Mouse (Mus musculus) urinary bladder, postnatal 25 days (tissue): ENCODE results near the gene Rpl3.

Experiments used
- DNase-seq: peaks from one replicate; pipeline ENCODE4 v3.0.0; 2022; ENCODE audit warnings: low spot score

Rpl3 gene

DNA sequence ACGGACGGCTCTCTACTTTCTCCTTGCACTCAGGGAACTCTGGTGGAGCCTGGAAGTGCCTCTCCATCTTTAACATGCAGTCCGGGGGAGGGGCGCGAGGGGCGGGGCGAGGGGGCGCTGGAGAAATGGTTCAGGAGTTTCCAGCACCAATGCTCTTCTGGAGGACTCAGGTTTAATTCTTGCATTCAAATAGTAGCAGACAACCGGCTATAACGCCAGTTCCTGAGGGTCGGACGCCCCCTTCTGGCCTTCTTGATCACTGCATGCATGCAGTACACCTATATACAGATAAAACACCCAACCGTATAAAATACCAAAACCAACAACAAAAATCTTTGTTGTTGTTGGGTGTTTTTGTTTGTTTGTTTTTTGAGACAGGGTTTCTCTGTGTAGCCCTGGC lies 26.3 kb downstream of the Rpl3 start:
- no peak for DNase-seq

DNA sequence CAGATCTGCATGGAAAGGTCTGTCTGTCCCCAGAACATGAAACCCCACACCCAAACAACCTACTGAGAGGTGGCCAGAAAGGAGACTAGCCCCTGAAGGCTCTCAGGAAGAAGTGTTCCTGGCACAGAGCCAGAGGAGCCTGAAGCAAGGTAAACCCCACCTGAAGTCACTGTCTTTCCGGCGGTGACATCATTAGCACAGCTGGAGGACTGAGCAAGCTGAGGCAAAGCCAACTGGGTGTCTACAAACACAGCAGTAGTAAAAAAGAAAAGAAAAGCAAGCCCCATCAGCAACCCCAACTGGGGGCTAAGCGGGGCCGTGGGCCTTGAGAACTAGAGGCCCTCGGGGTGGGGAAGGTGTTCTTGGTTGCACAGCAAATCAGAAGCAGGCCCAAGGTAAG lies 26.7 kb downstream of the Rpl3 start:
- no peak for DNase-seq

DNA sequence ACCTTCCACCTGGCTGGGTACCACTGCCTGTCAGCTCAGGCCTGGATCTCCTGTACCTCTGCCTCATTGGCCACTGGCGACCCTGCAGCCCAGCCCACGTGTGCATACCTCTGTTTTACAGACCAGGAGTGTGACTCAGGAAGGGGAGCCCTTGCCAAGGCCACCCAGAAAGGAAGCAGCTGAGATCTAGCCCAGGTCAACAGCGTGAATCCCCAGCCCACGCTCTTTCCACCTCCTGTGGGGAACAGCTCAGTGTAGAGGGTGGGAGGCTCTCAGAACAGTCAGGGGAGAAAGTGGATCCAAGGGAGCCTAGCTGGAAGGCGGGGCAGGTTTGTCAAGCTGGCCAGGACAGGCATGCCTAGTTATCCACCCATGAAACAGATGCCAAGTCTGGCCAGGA lies 28.8 kb downstream of the Rpl3 start:
- no peak for DNase-seq

DNA sequence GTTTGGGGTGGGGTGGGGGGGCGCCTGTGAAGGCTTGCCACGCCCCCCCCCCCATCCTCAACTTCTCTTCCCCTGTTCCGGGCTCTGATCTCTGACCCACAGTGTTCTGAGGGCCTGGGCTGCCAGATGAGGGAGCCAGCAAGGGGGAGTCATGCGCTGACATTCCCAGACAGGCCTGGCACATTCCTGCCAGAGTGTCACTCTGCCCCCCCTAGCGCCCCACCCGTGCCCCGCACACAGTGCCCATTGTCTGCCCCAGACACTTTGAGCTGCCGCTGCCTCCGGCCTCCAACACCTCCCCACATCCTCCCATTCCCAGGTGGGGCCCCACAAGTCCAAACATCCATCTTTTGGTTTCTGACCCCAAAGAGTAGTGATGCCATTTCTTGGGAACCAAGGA lies 29.3 kb downstream of the Rpl3 start:
- DNase-seq: no peak

DNA sequence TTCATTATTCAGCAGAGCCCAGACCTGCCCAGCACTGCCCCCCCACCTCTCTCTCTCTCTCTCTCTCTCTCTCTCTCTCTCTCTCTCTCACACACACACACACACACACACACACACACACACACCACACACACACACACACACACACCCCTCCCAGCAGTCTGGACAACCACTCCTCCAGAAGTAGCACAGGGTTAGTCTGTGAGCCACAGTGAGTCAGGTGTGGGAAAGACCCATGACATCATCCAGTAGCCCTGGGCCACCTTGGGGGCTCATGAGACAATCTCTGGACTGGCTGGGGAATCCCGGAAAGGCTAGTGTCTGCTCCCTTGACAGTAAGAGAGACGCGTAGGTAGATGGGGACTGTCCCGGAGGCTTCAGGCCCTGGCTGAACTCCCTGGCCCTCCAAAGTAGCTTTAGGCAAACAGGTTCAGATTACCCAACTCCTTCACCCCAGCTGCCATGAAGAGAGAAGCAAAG lies 30.6 kb downstream of the Rpl3 start:
- no peak for DNase-seq

DNA sequence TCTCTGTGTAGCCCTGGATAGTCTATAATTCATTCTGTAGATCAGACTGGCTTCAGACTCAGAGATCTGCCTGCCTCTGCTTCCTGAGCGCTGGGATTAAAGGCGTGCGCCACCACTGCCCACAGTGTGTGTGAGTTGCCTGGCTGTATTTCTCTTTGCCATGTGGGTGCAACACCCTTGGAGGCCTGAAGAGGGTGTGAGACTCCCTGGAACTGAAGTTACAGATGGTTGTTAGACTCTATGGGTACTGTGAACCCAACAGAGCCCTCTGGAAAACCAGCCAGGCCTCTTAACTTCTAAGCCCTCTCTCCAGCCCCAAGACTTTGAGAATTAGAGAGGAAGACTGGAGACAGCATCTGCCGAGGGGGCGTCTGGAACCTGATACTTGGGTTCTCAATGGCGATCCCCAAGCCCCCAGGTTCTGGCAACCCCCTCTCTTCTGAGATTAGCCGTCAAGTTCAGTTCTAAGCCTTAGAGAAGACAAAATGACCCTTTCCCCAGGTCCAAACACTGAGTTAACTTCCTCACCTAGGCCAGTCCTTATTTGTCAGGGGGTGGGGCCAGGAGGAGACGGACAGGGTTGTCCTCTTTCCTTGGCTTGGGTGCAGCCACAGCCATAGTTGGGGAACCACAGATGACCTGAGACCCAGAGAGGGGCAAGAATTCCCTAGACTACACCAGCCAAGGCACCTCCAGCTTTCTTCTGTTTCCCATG lies 31.2 kb downstream of the Rpl3 start:
- no peak for DNase-seq

DNA sequence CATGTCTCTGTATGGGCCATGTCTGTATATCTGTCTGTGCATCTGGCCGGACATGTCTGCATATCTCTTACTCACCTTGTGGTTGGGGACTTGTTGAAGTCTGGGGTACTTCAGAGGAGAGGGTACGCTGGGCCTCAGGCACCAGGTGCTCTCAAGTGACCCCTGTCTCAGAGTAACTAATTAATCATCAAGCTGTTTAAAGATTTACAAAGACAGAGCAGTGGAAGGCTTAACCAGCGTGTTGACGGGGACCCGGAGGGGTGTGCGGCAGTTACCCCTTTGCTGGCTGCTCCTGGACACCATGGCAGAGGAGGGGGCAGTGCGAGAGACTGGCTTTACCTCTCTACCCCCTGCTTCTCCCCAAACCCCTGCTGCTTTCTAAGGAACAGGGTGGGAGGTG lies 32.1 kb downstream of the Rpl3 start:
- no peak for DNase-seq

DNA sequence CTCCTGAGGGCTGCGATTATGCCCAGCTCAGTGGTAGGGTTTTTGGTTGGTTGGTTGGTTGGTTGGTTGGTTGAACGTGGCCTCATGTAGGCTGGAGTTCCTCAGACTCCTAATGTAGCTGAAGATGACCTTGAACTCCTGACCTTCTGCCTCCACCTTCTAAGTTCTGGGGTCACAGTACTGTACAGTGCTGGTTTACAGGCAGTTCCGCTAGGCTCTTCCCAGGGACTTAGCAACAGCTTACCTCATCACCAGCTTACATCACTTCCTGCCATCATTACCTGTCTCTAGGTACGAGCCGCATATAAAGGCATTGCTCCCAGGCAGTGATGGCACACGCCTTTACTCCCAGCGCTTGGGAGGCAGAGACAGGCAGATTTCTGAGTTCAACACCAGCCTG lies 33.5 kb downstream of the Rpl3 start:
- DNase-seq: no peak

DNA sequence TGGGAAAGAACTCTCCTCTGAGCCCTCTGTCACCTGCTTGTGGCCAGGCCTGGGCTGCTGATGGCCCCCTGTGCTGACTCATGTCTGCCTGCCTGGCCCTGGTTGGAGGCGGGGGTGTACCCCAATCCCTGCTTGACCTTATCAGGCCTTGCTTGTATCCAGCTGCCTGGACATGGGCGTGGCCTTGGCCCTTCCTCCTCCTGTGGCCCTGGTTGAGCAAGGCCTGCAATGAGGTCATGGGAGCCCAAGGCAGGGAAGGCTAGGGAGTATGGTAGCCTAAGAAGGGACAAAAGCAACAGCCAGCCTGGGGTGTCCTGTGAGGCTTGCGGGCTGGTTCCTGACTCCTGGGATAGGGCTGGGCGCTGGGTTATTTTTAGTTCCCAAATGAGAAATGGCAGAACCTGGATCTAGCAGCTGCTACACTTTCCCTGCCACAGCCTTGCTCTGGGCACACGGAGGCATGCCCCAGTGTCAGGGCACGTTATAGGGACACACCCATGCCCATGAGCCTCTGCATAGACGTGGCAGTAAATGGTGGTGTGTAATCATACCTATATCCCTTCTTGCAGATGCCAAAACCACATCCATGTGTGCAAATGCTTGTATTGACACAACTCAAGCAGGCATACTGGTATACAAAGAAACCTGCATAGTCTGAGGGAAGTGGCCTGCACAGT lies 37.5 kb downstream of the Rpl3 start:
- peak; percentile 29 for DNase-seq

DNA sequence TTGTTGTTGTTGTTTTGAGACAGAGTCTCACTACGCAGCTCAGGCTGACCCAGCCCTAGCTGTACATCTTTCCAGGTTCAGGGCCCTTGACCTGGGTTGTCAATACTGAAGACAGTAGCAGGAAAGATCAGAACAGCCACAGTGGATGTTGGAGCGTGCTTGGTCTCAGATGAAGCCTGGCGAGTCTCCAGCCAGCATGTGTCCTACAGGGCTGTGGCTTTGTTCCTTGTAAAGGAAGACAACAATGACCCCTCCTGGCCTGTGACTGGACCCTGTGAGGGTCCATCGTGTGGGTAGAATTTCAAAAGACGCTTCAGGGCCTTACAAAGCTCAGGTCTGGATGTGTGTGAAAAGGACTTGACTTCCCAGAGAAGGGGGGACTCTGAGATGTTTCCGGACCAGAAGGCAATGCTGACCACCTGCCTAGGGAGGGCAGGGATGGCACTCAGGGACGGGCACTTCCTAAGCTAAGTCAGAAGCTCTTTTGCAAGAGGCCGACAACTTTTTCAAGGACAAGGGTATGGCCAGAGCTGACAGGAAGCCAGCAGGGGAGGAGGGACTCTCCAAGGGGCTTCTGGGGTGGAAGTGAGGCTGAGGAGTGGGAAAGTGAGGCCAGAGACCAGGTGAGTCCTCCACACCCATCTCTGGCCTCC lies 38.2 kb downstream of the Rpl3 start:
- no peak for DNase-seq

DNA sequence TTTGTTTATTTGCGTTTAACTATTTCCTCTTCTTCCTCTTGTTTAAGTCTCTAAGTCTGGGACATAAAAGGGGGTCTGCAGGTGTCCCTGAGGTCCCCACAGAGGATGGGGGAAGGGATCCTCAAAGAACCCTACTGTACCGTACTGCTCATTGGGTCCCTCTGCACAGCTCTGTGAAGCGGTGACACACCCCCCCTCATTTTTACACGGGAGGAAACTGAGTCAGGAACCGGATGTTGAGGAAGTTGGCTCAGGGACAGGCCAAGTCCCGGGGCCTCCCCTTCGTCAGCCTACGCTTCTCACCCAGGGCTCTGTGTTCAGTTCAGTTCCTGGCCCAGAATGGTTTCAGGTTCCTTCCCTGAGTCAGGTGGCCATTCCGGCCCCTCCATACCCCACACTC lies 39.9 kb downstream of the Rpl3 start:
- DNase-seq: no peak

DNA sequence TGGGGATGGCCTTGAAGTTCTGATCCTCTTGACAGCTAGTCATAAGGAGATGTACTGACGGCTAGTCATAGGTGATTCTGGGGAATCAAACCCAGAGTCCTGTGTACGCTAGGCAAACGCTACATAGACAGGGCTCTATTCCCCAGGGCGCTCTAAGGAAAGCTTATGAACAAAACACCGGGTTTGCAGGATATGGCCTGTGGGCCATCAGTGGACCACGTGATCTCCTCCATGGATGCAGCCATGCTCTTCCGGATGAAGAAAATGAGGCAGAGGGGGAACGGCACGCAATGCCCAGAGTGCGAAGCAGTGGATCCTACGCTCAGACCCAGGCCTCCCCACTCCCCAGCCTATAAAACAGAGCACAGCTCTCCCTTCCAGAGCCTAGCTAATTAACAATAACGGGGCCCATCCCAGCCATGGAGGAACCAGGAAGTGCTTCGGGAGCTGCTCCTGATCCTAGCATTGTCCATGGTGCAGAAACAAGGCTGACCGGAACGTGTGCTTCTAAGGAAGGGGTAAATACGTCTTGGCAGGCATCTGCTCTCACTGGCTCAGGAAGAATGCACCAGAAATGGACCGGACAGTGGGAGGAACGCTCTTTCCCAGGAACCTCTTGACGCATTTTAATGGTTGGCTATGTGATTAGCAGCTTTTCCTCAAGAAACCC lies 40.4 kb downstream of the Rpl3 start:
- no peak for DNase-seq

DNA sequence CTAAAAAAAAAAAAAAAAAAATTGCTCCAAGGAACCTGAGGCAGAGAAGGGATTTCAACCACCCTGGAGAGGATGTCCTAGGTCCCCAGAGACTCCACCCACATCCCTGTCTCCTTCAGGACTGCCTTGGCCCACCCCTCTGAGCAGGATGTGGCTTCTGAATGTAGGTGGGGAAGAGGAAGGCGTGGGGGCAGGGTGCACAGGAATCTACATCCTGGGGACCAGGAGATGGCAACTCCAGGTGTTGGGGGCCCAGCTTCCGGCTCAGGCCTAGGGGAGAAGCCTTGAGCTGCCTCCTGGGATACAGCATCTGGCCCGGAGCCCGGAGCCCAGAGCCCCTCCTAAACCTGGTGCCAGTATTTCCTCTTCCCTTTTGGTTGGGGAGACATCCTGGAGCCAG lies 41.6 kb downstream of the Rpl3 start:
- no peak for DNase-seq

DNA sequence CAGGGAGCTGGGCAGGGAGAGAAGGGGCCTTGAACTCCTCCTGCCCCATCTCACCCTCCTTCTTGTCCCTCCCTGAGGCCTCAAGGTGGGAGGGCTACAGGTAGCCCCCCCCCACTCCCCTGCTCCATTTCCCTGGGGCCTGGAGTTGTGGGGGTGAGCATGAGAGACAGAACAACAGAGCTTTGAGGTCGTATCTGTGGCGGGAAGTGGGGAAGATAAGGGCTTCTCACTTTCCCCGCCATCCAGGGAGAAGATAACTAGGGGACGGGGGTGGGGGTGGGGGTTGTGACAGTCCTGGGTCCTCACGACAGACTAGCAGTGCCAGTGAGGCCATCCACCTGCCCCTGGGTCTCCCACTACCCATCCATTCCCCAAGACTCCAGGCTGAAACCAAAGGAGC lies 43.7 kb downstream of the Rpl3 start:
- DNase-seq: no peak

DNA sequence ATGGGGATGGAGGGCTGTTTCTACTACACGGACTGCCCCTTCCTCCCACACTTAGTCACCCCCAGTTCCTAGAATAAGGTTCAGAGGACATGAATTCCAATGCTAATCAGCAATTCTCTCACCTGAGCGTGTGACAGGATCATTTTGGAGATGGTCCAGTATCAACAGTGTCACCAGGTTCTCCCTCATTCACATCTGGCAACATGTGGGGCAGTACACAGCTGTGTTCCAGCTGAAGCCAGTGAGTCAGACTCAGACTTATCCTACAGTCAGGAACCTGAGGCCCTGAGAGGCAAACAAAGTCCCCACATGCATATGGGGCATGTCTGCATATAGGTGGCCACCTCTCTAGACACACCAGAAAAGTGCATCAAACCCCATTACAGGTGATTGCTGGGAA lies 44.4 kb downstream of the Rpl3 start:
- no peak for DNase-seq

DNA sequence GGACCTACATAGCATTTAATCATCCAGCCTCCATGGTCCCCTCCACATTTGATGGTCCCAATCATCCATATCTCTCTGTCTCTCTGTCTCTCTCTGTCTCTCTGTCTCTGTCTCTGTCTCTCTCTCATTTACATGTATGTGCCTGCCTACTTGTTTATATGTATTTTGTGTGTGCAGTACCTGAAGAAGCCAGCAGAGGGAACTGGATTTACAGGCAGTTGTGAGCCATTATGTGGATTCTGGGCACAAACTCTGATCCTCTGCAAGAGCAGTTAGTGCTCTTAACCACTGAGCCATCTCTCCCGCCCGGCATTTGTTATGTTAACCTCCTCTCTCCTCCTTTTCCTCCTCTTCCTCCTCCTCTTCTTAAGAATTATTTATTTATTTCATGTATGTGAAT lies 45.9 kb downstream of the Rpl3 start:
- DNase-seq: no peak

DNA sequence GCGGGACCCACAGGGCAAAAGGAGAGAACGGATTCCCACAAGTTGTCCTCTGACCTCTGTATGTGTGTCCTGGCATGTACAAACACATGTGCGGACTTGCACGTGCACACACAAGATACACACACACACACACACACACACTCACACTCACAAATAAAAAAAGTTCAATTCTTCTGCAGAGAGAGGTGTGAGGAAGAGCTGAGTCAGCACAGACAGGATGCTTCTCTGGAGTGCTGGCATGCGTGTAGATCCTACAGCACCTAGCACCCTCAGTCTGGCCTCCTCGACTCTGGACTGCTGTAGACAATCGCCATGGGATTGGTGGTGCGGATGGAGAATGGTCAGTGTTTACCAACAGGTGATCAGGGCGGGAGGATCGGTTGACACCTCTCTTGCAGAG lies 47.4 kb downstream of the Rpl3 start:
- DNase-seq: no peak

DNA sequence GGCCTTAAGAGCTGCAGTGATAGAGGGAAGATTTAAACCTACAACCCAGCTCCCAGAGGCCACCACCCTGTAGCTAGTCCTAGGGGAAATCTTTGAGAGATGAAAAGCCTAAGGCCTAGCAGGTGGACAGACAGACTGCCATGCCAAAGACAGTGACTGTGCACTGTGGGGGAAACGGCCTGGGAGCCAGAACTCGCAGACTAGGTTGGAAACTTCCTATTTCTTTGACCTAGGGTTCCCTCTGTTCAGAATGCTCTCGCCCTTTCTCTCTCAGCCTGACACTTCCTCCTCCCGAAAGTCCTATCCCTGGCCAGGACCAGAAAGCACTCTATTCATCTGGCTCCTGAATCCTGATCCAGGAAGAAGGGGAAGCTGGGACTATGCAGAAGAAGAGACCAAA lies 49.5 kb downstream of the Rpl3 start:
- DNase-seq: no peak

DNA sequence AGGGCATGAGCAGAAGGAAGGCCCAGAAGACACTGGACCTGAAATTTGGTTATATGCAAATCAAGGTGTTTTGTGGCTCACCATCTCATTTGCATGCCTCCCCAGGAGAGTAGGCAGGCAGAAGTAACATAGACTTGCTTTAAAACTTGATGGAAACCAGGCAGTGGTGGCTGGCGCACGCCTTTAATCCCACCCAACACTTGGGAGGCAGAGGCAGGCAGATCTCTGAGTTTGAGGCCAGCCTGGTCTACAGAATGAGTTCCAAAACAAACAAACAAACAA lies 53.6 kb downstream of the Rpl3 start:
- no peak for DNase-seq

DNA sequence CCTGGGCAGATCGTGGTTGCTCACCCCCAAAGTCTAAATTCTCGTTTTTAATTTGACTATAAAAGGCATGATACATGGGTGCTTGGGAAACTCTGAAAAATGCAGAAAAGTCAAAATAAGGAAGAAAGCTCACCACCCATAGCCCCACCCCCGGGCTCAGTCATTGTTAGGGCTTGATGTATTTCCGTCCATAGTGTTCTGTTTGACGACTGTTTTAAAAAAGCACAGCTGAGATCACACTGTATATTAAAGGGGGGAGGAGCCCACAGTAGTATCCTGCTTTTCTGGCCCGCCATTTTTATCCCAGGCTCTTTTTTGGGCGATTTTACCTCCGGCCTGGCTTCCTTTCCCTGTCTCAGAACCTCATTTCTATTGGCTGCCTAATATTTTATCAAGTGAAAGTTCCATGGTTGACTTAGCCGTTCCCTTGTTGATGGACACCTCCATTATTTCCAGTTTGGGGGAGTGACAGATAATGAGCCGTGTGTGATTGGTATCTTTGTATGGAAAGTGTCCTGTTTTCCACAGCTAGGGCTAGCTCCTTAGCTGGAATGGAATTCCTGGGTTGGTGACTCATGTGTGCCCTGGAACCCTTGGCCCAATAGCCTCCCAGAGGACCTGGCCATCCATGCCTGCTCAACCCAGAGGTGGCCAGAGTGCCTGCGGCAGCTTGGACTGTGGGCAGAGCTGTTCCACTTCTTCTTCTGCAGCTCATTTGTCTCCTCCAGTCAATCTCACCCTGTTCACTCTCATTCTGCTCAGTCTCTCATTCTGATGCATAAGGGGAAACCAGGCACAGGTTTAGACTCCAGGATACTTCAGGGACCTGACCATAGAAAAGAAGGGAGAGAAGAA lies 54.2 kb downstream of the Rpl3 start:
- no peak for DNase-seq

DNA sequence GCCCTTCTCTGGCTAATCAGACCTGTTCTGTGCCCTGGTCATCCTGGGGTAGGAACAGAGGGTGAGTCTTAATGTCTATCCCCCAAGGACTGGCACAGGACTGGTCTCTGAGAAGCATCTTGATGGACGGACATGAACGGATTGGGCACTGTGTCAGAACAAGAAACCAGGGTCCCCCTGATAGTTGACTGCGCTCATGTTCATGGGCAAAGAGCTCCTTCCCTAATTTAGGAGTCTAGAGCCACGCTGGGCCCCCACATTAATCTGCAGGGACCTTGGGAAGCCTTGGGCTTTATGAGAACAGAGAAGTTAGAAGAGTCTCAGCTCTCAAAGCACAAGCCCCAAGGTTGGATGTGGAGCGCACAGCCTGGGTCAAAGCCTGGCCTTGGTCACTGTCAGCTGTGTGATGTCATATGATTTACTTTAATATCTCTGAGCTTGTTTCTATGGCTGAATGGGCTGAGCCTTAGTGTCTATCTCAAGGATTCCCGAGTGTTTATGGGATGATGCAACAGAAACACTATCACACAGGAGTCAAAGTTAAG lies 56.3 kb downstream of the Rpl3 start:
- no peak for DNase-seq

DNA sequence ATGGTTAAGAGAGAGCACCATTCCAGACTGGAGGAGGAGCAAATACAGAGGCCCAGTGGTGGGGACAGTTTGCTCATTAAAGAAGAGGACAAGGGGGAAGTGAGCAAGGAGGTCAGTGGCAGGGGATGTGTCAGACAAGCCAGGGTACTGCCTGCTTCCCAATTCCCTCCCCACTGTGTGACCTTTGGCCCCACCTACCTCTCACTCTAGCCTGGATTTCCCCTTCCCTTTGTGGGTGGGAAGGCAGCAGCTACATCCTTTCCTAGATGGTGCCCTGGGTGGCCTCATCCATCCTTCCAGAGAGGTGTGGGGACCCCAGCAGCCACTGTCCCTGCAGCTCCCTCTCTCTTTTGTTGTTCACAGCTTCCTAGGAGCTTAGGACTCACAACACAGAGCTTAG lies 56.8 kb downstream of the Rpl3 start:
- DNase-seq: no peak
